Mouse (Mus musculus): ENCODE measurements around the gene Pgrmc2. TPM values are rescaled to one million over a fixed set of nuclear protein-coding genes. Genes with fewer than 3 reads are reported as not detected.

Pgrmc2 gene
- total RNA-seq (2022) = 10 to 100 TPM; 50.4 to 57.7 (median 54.3) TPM

GRCm38 (mm10) chr3:41082885-41083789, at the start of gene Pgrmc2:
Gene Pgrmc2, minus strand, starts transcription at chr3:41083046.
- DNase-seq = peak; percentile 98

- DNase-seq = no peak
These were observed 41.1 kb upstream of the Pgrmc2 start for GRCm38 (mm10) chr3:41124000-41124294.

- no peak for DNase-seq
These were observed 40.5 kb upstream of the Pgrmc2 start for GRCm38 (mm10) chr3:41123190-41123999.

- no peak for DNase-seq
These were observed 35.3 kb upstream of the Pgrmc2 start for GRCm38 (mm10) chr3:41118173-41118572.

- DNase-seq = no peak
These were observed 34.6 kb upstream of the Pgrmc2 start for GRCm38 (mm10) chr3:41117447-41117846.

GRCm38 (mm10) chr3:41113186-41113585, 30.3 kb upstream of the Pgrmc2 start:
- no peak for DNase-seq

- DNase-seq = no peak
These were observed 25.5 kb upstream of the Pgrmc2 start for GRCm38 (mm10) chr3:41108306-41108785.

- no peak for DNase-seq
These were observed 24.9 kb upstream of the Pgrmc2 start for GRCm38 (mm10) chr3:41107600-41108305.

- DNase-seq = no peak
These were observed 19.1 kb upstream of the Pgrmc2 start for GRCm38 (mm10) chr3:41101905-41102304.

GRCm38 (mm10) chr3:41100157-41100556, 17.3 kb upstream of the Pgrmc2 start:
- DNase-seq = no peak

GRCm38 (mm10) chr3:41099672-41100071, 16.8 kb upstream of the Pgrmc2 start:
- DNase-seq = no peak

- no peak for DNase-seq
These were observed 10.4 kb upstream of the Pgrmc2 start for GRCm38 (mm10) chr3:41093210-41093609.

GRCm38 (mm10) chr3:41092311-41092710, 9.5 kb upstream of the Pgrmc2 start:
- no peak for DNase-seq

GRCm38 (mm10) chr3:41090839-41091238, 8.0 kb upstream of the Pgrmc2 start:
- DNase-seq = no peak

- DNase-seq = no peak
These were observed 4.2 kb upstream of the Pgrmc2 start for GRCm38 (mm10) chr3:41087071-41087470.

GRCm38 (mm10) chr3:41084421-41084820, 1.6 kb upstream of the Pgrmc2 start:
- DNase-seq = no peak

- DNase-seq = no peak
These were observed 905 bp upstream of the Pgrmc2 start for GRCm38 (mm10) chr3:41083790-41084112.

- DNase-seq = no peak
These were observed 344 bp downstream of the Pgrmc2 start for GRCm38 (mm10) chr3:41082520-41082884.

GRCm38 (mm10) chr3:41081474-41082301, 1.2 kb downstream of the Pgrmc2 start:
- DNase-seq = peak; percentile 21

GRCm38 (mm10) chr3:41080724-41081123, 2.1 kb downstream of the Pgrmc2 start:
- no peak for DNase-seq

- DNase-seq = no peak
These were observed 4.2 kb downstream of the Pgrmc2 start for GRCm38 (mm10) chr3:41078673-41079072.

- no peak for DNase-seq
These were observed 7.5 kb downstream of the Pgrmc2 start for GRCm38 (mm10) chr3:41075376-41075775.
